Mouse (Mus musculus) bone marrow macrophage, adult 2 months (primary cell): ENCODE data around the gene Ppp1r10.

Experiments used
- CTCF ChIP-seq: IDR thresholded peaks from 2 replicates; pipeline ENCODE4 v1.5.1; 2012; ENCODE audit warnings: low read depth, mild to moderate bottlenecking, low read length, moderate library complexity
- POLR2A ChIP-seq: IDR thresholded peaks from 2 replicates; pipeline ENCODE4 v1.6.1; 2012; ENCODE audit warnings: mild to moderate bottlenecking, low read depth, low read length, borderline replicate concordance

GRCm38 (mm10) chr17:35905587-35905986, 10.6 kb upstream of the Ppp1r10 start:
- TF ChIP-seq CTCF = no peak
- TF ChIP-seq POLR2A = no peak
